Mouse (Mus musculus): ENCODE results near the gene Rab22a. TPM values are rescaled to one million over a fixed set of nuclear protein-coding genes. Genes with fewer than 3 reads are reported as not detected.

The Rab22a gene
- polyA plus RNA-seq, 1 experiment from 2014 or later, result 29.7 TPM

DNA sequence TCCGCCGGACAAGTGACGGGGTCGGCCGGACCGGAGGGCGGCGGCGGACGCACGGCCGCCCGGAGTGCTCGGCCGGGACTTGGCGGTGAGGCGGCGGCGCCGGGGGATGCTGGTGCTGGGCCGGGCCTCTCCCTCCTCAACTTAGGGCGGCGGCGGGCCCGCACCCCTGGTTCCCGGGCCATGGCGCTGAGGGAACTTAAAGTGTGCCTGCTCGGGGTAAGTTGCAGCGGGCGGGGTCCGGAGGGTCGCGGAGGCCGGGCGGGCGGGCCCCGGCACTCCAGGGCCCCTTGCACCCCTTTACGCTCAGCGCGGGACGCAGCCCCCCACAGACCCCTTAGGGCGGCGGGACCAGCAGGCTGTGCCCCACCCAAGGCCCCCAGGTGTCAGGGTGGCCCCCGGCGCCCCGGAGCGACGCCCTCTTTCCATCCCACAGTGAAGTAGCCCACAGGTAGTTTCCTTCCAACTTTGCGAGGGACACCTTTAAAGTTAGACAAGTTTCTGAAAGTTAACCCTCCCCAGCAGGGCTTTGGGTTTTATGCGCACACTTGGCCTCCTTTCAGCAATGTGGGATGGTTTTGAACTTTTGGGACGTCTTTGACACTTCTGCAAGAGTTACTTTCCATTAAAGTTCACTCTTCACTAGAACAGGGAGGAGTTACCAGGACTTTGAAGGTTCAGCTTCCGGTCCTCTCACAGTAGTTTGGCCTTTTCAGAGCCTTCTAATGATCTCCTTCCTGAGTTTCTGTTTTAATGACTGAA is 545 bp downstream of the Rab22a start:
- Histone ChIP-seq H3K4me2 (replicated peaks; ENCODE audit: low read depth) (peak overlapping the region; percentile 95), H3K27me3 (ENCODE audit: control insufficient read depth, insufficient read depth, low read length) (no peaks in the 10 kb centered on the region), H3K9ac (ENCODE audit: low read length) (peak overlapping the region; percentile 97), H3K9me3 (ENCODE audit: control insufficient read depth, low read length) (no peaks in the 10 kb centered on the region), H3K4me3 (ENCODE audit: low read depth, low read length) (peak overlapping the region; percentile 100), H3K27ac (replicated peaks) (peak overlapping the region; percentile 89), H3K4me1 (replicated peaks; ENCODE audit: control insufficient read depth, insufficient read depth) (0 out of 2 replicates have a peak, but pooled peaks cover 7% of the 10 kb centered on the region), H3K36me3 (ENCODE audit: control insufficient read depth, insufficient read depth, low read length) (peaks cover 10% of the 10 kb centered on the region)
- ATAC-seq (ENCODE audit: low FRiP score, low TSS enrichment) (peak; percentile 62; the same call in 1 of the 2 replicates), DNase-seq (ENCODE audit: low spot score) (no peak)
- under 1% methylated on average over 46 of the region's 52 CpGs for WGBS
- no peak for TF ChIP-seq EP300 (optimal IDR thresholded peaks at IDR 0.05)
- no peak for TF ChIP-seq CTCF (IDR thresholded peaks at IDR 0.05; ENCODE audit: low read depth)

- Histone ChIP-seq H3K27me3 (ENCODE audit: control insufficient read depth, insufficient read depth, low read length) (no peaks in the 10 kb centered on the region), H3K9me3 (ENCODE audit: control insufficient read depth, low read length) (no peaks in the 10 kb centered on the region), H3K4me3 (ENCODE audit: low read depth, low read length) (no peak overlapping the region), H3K4me1 (replicated peaks; ENCODE audit: control insufficient read depth, insufficient read depth) (0 out of 2 replicates have a peak, but pooled peaks cover 7% of the 10 kb centered on the region), H3K36me3 (ENCODE audit: control insufficient read depth, insufficient read depth, low read length) (peaks cover 15% of the 10 kb centered on the region), H3K9ac (ENCODE audit: low read length) (no peak overlapping the region), H3K4me2 (replicated peaks; ENCODE audit: low read depth) (no peak overlapping the region), H3K27ac (replicated peaks) (no peak overlapping the region; the same call in 1 of the 2 replicates)
- TF ChIP-seq EP300 (optimal IDR thresholded peaks at IDR 0.05), result no peak
- no peak for TF ChIP-seq CTCF (IDR thresholded peaks at IDR 0.05; ENCODE audit: low read depth)
- no peak for ATAC-seq (ENCODE audit: low FRiP score, low TSS enrichment)
- DNase-seq (ENCODE audit: low spot score), result no peak
- 79% methylated on average over 9 of the region's 9 CpGs for WGBS
Observed at GRCm38 (mm10) chr2:173662255-173662950, 2.8 kb downstream of the Rab22a start.

DNA sequence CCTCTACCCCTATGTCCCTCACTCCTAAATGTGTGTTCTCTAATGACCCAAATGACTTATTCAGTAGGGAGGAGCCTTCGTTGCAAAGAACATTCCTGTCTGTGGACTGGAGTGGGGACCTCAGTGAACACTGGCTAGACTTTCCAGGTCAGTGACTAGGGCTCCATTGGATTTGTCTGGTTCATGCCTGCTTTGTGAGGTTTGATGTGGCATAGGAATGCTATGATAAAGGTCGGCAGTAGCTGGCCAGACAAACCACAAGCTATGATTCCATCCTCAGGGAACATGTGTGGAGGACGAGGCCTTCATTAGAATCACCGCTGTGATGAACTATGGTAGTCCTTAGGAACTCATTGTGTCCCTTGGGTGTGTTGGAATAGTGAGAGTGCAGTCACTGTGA is 5.2 kb downstream of the Rab22a start:
- Histone ChIP-seq H3K9ac (ENCODE audit: low read length) (no peak overlapping the region), H3K27me3 (ENCODE audit: control insufficient read depth, insufficient read depth, low read length) (no peaks in the 10 kb centered on the region), H3K27ac (replicated peaks) (no peak overlapping the region), H3K4me2 (replicated peaks; ENCODE audit: low read depth) (no peak overlapping the region), H3K36me3 (ENCODE audit: control insufficient read depth, insufficient read depth, low read length) (peaks cover 15% of the 10 kb centered on the region), H3K4me1 (replicated peaks; ENCODE audit: control insufficient read depth, insufficient read depth) (0 out of 2 replicates have a peak, but pooled peaks cover 3% of the 10 kb centered on the region), H3K9me3 (ENCODE audit: control insufficient read depth, low read length) (no peaks in the 10 kb centered on the region), H3K4me3 (ENCODE audit: low read depth, low read length) (no peak overlapping the region)
- no peak for TF ChIP-seq EP300 (optimal IDR thresholded peaks at IDR 0.05)
- TF ChIP-seq CTCF (IDR thresholded peaks at IDR 0.05; ENCODE audit: low read depth), result no peak
- no peak for ATAC-seq (ENCODE audit: low FRiP score, low TSS enrichment)
- DNase-seq (ENCODE audit: low spot score), result no peak
- WGBS, result 86% methylated on average over 4 of the region's 4 CpGs

- Histone ChIP-seq H3K9me3 (ENCODE audit: control insufficient read depth, low read length) (no peaks in the 10 kb centered on the region), H3K36me3 (ENCODE audit: control insufficient read depth, insufficient read depth, low read length) (peaks cover 15% of the 10 kb centered on the region), H3K27ac (replicated peaks) (no peak overlapping the region), H3K27me3 (ENCODE audit: control insufficient read depth, insufficient read depth, low read length) (no peaks in the 10 kb centered on the region), H3K4me1 (replicated peaks; ENCODE audit: control insufficient read depth, insufficient read depth) (0 out of 2 replicates have a peak, but pooled peaks cover 3% of the 10 kb centered on the region), H3K9ac (ENCODE audit: low read length) (no peak overlapping the region), H3K4me3 (ENCODE audit: low read depth, low read length) (no peak overlapping the region), H3K4me2 (replicated peaks; ENCODE audit: low read depth) (no peak overlapping the region)
- TF ChIP-seq CTCF (IDR thresholded peaks at IDR 0.05; ENCODE audit: low read depth), result no peak
- no peak for TF ChIP-seq EP300 (optimal IDR thresholded peaks at IDR 0.05)
- ATAC-seq (ENCODE audit: low FRiP score, low TSS enrichment) (no peak), DNase-seq (ENCODE audit: low spot score) (no peak)
- 97% methylated on average over 2 of the region's 2 CpGs for WGBS
Observed at GRCm38 (mm10) chr2:173665271-173665670, 5.7 kb downstream of the Rab22a start.

DNA sequence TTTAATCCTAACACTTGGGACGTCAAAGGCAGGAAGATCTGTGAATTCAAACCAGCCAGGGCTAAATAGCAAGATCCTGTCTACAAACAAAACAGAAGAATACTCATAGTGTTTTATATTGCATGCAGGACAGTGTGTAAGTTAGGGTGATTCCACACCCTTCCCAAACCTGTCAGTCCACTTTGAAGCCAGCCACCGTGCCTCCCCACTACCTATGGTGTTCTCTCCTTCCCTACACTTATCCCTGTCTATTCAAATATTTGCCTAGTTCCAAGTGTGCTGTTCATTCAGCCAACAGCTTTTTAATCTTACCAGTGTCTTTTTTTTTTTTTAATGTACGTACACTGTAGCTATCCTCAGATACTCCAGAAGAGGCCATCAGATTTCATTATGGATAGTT is 7.3 kb downstream of the Rab22a start:
- H3K9me3 ChIP-seq (ENCODE audit: control insufficient read depth, low read length), result no peaks in the 10 kb centered on the region
- H3K36me3 ChIP-seq (ENCODE audit: control insufficient read depth, insufficient read depth, low read length), result peaks cover 17% of the 10 kb centered on the region
- no peak overlapping the region for H3K9ac ChIP-seq (ENCODE audit: low read length)
- H3K27me3 ChIP-seq (ENCODE audit: control insufficient read depth, insufficient read depth, low read length), result no peaks in the 10 kb centered on the region
- H3K27ac ChIP-seq (replicated peaks), result no peak overlapping the region
- WGBS, result 51% methylated on average over 3 of the region's 3 CpGs
- ATAC-seq (ENCODE audit: low FRiP score, low TSS enrichment) (no peak), DNase-seq (ENCODE audit: low spot score) (no peak)
- TF ChIP-seq CTCF (IDR thresholded peaks at IDR 0.05; ENCODE audit: low read depth) (no peak), EP300 (optimal IDR thresholded peaks at IDR 0.05) (no peak)
- no peaks in the 10 kb centered on the region for H3K4me1 ChIP-seq (replicated peaks; ENCODE audit: control insufficient read depth, insufficient read depth)
- no peak overlapping the region for H3K4me3 ChIP-seq (ENCODE audit: low read depth, low read length)
- no peak overlapping the region for H3K4me2 ChIP-seq (replicated peaks; ENCODE audit: low read depth)

Data from stomach, postnatal 0 days (tissue).